Mouse (Mus musculus): ENCODE measurements around the gene Plekha7.

- TF ChIP-seq POLR2A (IDR thresholded peaks at IDR 0.05; ENCODE audit: borderline replicate concordance, extremely low read depth, low read depth, low read length) (no peak), CTCF (IDR thresholded peaks at IDR 0.05; ENCODE audit: insufficient read depth, low read length) (no peak)
These were observed 63.6 kb downstream of the Plekha7 start for GRCm38 (mm10) chr7:116244302-116245165.

Measured in lung, adult 2 months (tissue).